Mouse (Mus musculus): ENCODE results near the gene Mpdu1.
"Not testable (repeated sequence)": the region's sequence is repeated elsewhere in the genome, so short reads cannot be mapped to it uniquely, and the experiment has no call there.

Gene Mpdu1

GRCm38 (mm10) chr11:69662213-69662966 lies at the start of gene Mpdu1:
Gene Mpdu1, minus strand, starts transcription at chr11:69662642.
- DNase-seq (ENCODE audit: low spot score), result peak; percentile 96

- DNase-seq (ENCODE audit: low spot score), result no peak
Measured at GRCm38 (mm10) chr11:69711082-69711481, 48.6 kb upstream of the Mpdu1 start.

- DNase-seq (ENCODE audit: low spot score), result no peak
Measured at GRCm38 (mm10) chr11:69710470-69710869, 48.0 kb upstream of the Mpdu1 start.

- no peak for DNase-seq (ENCODE audit: low spot score)
Measured at GRCm38 (mm10) chr11:69709554-69710446, 47.4 kb upstream of the Mpdu1 start.

GRCm38 (mm10) chr11:69708614-69709265 lies 46.3 kb upstream of the Mpdu1 start:
- no peak for DNase-seq (ENCODE audit: low spot score)

- no peak for DNase-seq (ENCODE audit: low spot score)
Measured at GRCm38 (mm10) chr11:69707873-69708381, 45.5 kb upstream of the Mpdu1 start.

- no peak for DNase-seq (ENCODE audit: low spot score)
Measured at GRCm38 (mm10) chr11:69707480-69707847, 45.0 kb upstream of the Mpdu1 start.

GRCm38 (mm10) chr11:69706775-69707479 lies 44.5 kb upstream of the Mpdu1 start:
- DNase-seq (ENCODE audit: low spot score), result peak; percentile 74

- DNase-seq (ENCODE audit: low spot score), result no peak
Measured at GRCm38 (mm10) chr11:69704613-69705010, 42.2 kb upstream of the Mpdu1 start.

- DNase-seq (ENCODE audit: low spot score), result no peak
Measured at GRCm38 (mm10) chr11:69703814-69704612, 41.6 kb upstream of the Mpdu1 start.

GRCm38 (mm10) chr11:69703381-69703780 lies 40.9 kb upstream of the Mpdu1 start:
- DNase-seq (ENCODE audit: low spot score), result not testable (repeated sequence)

GRCm38 (mm10) chr11:69702886-69703285 lies 40.4 kb upstream of the Mpdu1 start:
- not testable (repeated sequence) for DNase-seq (ENCODE audit: low spot score)

GRCm38 (mm10) chr11:69699595-69699994 lies 37.2 kb upstream of the Mpdu1 start:
- DNase-seq (ENCODE audit: low spot score), result no peak

- DNase-seq (ENCODE audit: low spot score), result no peak
Measured at GRCm38 (mm10) chr11:69698574-69698973, 36.1 kb upstream of the Mpdu1 start.

GRCm38 (mm10) chr11:69697396-69697795 lies 35.0 kb upstream of the Mpdu1 start:
- no peak for DNase-seq (ENCODE audit: low spot score)

- DNase-seq (ENCODE audit: low spot score), result peak; percentile 67
Measured at GRCm38 (mm10) chr11:69695361-69696181, 33.1 kb upstream of the Mpdu1 start, which contains the start of the genes Tnfsf12 and Tnfsfm13. Gene Tnfsf12, minus strand, starts transcription at chr11:69695849. Gene Tnfsfm13, minus strand, starts transcription at chr11:69696098.

GRCm38 (mm10) chr11:69695046-69695360 lies 32.6 kb upstream of the Mpdu1 start:
- no peak for DNase-seq (ENCODE audit: low spot score)

- DNase-seq (ENCODE audit: low spot score), result no peak
Measured at GRCm38 (mm10) chr11:69693421-69693965, 31.1 kb upstream of the Mpdu1 start.

GRCm38 (mm10) chr11:69692863-69693262 lies 30.4 kb upstream of the Mpdu1 start:
- DNase-seq (ENCODE audit: low spot score), result no peak

Data from ovary, adult 18-20 months (tissue).